Mouse (Mus musculus) forebrain, embryonic 10.5 days (tissue): Measurements from ENCODE around the gene Kcng1. TPM values are rescaled to one million over a fixed set of nuclear protein-coding genes. Genes with fewer than 3 reads are reported as not detected.

Experiments
- DNase-seq: peaks from one replicate; pipeline ENCODE4 v3.0.0-alpha.2; 2017; ENCODE audit warnings: low spot score; ENCODE audit errors: extremely low spot score
- H3K27ac ChIP-seq: fragments of 300-500 bp; sonication (generic); 2 replicates; pipeline ENCODE4 v1.5.1; 2016; ENCODE audit warnings: mild to moderate bottlenecking
- H3K27me3 ChIP-seq: fragments of 300-500 bp; sonication (generic); 2 replicates; pipeline ENCODE4 v1.6.1; 2016; ENCODE audit warnings: mild to moderate bottlenecking; ENCODE audit not compliant: poor library complexity, severe bottlenecking
- H3K36me3 ChIP-seq: fragments of 300-500 bp; sonication (generic); replicated peaks from 2 replicates; pipeline ENCODE4 v1.6.1; 2016; ENCODE audit warnings: mild to moderate bottlenecking, moderate library complexity
- H3K4me1 ChIP-seq: fragments of 300-500 bp; sonication (generic); 2 replicates; pipeline ENCODE4 v1.6.1; 2016
- H3K4me3 ChIP-seq: fragments of 300-500 bp; sonication (generic); 2 replicates; pipeline ENCODE4 v1.5.1; 2016; ENCODE audit warnings: mild to moderate bottlenecking, moderate library complexity
- H3K9me3 ChIP-seq: fragments of 300-500 bp; sonication (generic); 2 replicates; pipeline ENCODE4 v1.6.1; 2016; ENCODE audit warnings: mild to moderate bottlenecking, moderate library complexity
- WGBS: fragments of 180-500 bp; shearing (Covaris S2); methylation state at CpG from one replicate; pipeline ENCODE4 v1.1.7; 2016; 5-methylcytosine and 5-hydroxymethylcytosine counted together
- polyA plus RNA-seq: library from polyadenylated mRNA; unstranded; fragments of >200 nt; fragmentation: Nextera tagmentation; extraction: Ambion mirVana; gene quantifications from 2 replicates; pipeline ENCODE4 v1.2.1, GENCODE M21; 2016

Kcng1 gene
- polyA plus RNA-seq, 1 experiment from 2014 or later, result 2.6 TPM

- Histone ChIP-seq H3K27ac (peak within 1 kb of the TSS; percentile 97), H3K4me1 (peaks cover 37% of the 10 kb centered on the region), H3K4me3 (peak within 1 kb of the TSS; percentile 100), H3K27me3 (no peaks in the 10 kb centered on the region), H3K9me3 (no peaks in the 10 kb centered on the region), H3K36me3 (peaks cover 55% of the 10 kb centered on the region)
- WGBS, result under 1% methylated on average over 73 of the region's 73 CpGs
- peak; percentile 92 for DNase-seq
Measured at GRCm38 (mm10) chr2:168230026-168230728, 51.4 kb downstream of the Kcng1 start, which contains the start of the genes Gm20716, Dpm1 and Mocs3. Gene Gm20716 (minus strand): TSS chr2:168230364. Gene Dpm1 (minus strand): TSS chr2:168230591. Gene Mocs3 (plus strand): TSS chr2:168230622.

GRCm38 (mm10) chr2:168229116-168230025 lies 52.2 kb downstream of the Kcng1 start:
- Histone ChIP-seq H3K27ac (peak overlapping the region; percentile 97), H3K27me3 (no peaks in the 10 kb centered on the region), H3K4me1 (peaks cover 37% of the 10 kb centered on the region), H3K9me3 (no peaks in the 10 kb centered on the region), H3K36me3 (peaks cover 59% of the 10 kb centered on the region), H3K4me3 (peak overlapping the region; percentile 100)
- no peak for DNase-seq
- WGBS, result 23% methylated on average over 41 of the region's 41 CpGs

- H3K27me3 ChIP-seq, result no peaks in the 10 kb centered on the region
- H3K36me3 ChIP-seq, result peaks cover 85% of the 10 kb centered on the region
- no peak overlapping the region for H3K4me3 ChIP-seq
- no peak overlapping the region for H3K27ac ChIP-seq
- peaks cover 7% of the 10 kb centered on the region for H3K4me1 ChIP-seq
- 88% methylated on average over 6 of the region's 6 CpGs for WGBS
- H3K9me3 ChIP-seq, result no peaks in the 10 kb centered on the region
- DNase-seq, result no peak
Measured at GRCm38 (mm10) chr2:168223326-168223725, 58.2 kb downstream of the Kcng1 start.

- no peaks in the 10 kb centered on the region for H3K4me1 ChIP-seq
- WGBS, result 47% methylated on average over 5 of the region's 5 CpGs
- H3K36me3 ChIP-seq, result peaks cover 98% of the 10 kb centered on the region
- H3K27me3 ChIP-seq, result no peaks in the 10 kb centered on the region
- no peaks in the 10 kb centered on the region for H3K9me3 ChIP-seq
- no peak overlapping the region for H3K27ac ChIP-seq
- H3K4me3 ChIP-seq, result no peak overlapping the region
- DNase-seq, result no peak
Measured at GRCm38 (mm10) chr2:168213788-168214397, 67.6 kb downstream of the Kcng1 start.

Other genes with a start within 250 kb of the Kcng1 start
- 9.3 and 10.4 TPM in 2 replicates for gene Pard6b, start 200.7 kb downstream of the Kcng1 start, polyA plus RNA-seq
- 2.4 and 3.7 TPM in 2 replicates for gene Adnp, start 74.6 kb downstream of the Kcng1 start, polyA plus RNA-seq
- 18.5 and 20.7 TPM in 2 replicates for gene Gm20716, start 51.4 kb downstream of the Kcng1 start, polyA plus RNA-seq
- 70.9 and 77.6 TPM in 2 replicates for gene Dpm1, start 51.1 kb downstream of the Kcng1 start, polyA plus RNA-seq
- 5.2 and 6.4 TPM in 2 replicates for gene Mocs3, start 51.1 kb downstream of the Kcng1 start, polyA plus RNA-seq